Mouse (Mus musculus): Measurements from ENCODE around the gene Gtpbp1.
A peak's percentile ranks its signal among the peaks of the same experiment; 100 is the strongest.

Gene Gtpbp1

GRCm38 (mm10) chr15:79686046-79686869 is 4.4 kb upstream of the Gtpbp1 start:
- DNase-seq: no peak

GRCm38 (mm10) chr15:79687175-79687574 is 3.5 kb upstream of the Gtpbp1 start:
- no peak for DNase-seq

- DNase-seq: peak; percentile 96
Measured at GRCm38 (mm10) chr15:79687646-79688267, 2.9 kb upstream of the Gtpbp1 start, which contains the start of gene Josd1. Gene Josd1 (minus strand): TSS chr15:79687919.

- DNase-seq: no peak
Measured at GRCm38 (mm10) chr15:79688268-79688956, 2.2 kb upstream of the Gtpbp1 start.

GRCm38 (mm10) chr15:79689662-79690425 is 801 bp upstream of the Gtpbp1 start:
- no peak for DNase-seq

GRCm38 (mm10) chr15:79691023-79691508 is 421 bp downstream of the Gtpbp1 start:
- DNase-seq: no peak

- DNase-seq: peak; percentile 30
Measured at GRCm38 (mm10) chr15:79692334-79692733, 1.7 kb downstream of the Gtpbp1 start.

GRCm38 (mm10) chr15:79693740-79694139 is 3.1 kb downstream of the Gtpbp1 start:
- no peak for DNase-seq

- no peak for DNase-seq
Measured at GRCm38 (mm10) chr15:79694512-79694911, 3.9 kb downstream of the Gtpbp1 start.

- no peak for DNase-seq
Measured at GRCm38 (mm10) chr15:79695516-79695915, 4.9 kb downstream of the Gtpbp1 start.

GRCm38 (mm10) chr15:79696508-79696907 is 5.9 kb downstream of the Gtpbp1 start:
- DNase-seq: no peak

- DNase-seq: peak; percentile 69
Measured at GRCm38 (mm10) chr15:79697011-79697410, 6.4 kb downstream of the Gtpbp1 start.

- peak; percentile 12 for DNase-seq
Measured at GRCm38 (mm10) chr15:79697558-79698187, 7.0 kb downstream of the Gtpbp1 start.

- no peak for DNase-seq
Measured at GRCm38 (mm10) chr15:79706603-79707214, 16.1 kb downstream of the Gtpbp1 start.

GRCm38 (mm10) chr15:79708229-79708822 is 17.7 kb downstream of the Gtpbp1 start:
- DNase-seq: no peak

- no peak for DNase-seq
Measured at GRCm38 (mm10) chr15:79715646-79716045, 25.0 kb downstream of the Gtpbp1 start.

GRCm38 (mm10) chr15:79716710-79717109 is 26.1 kb downstream of the Gtpbp1 start:
- no peak for DNase-seq

GRCm38 (mm10) chr15:79720267-79720666 is 29.6 kb downstream of the Gtpbp1 start:
- no peak for DNase-seq

GRCm38 (mm10) chr15:79720796-79721195 is 30.2 kb downstream of the Gtpbp1 start:
- no peak for DNase-seq

GRCm38 (mm10) chr15:79723439-79723838 is 32.8 kb downstream of the Gtpbp1 start:
- DNase-seq: peak; percentile 44

- no peak for DNase-seq
Measured at GRCm38 (mm10) chr15:79725190-79725789, 34.6 kb downstream of the Gtpbp1 start.

Data from retina, postnatal 1 day (tissue).